Mouse (Mus musculus): ENCODE results near the gene Tbl2. TPM values are rescaled to one million over a fixed set of nuclear protein-coding genes. Genes with fewer than 3 reads are reported as not detected.

Tbl2 gene
- polyA plus RNA-seq, 1 experiment, result 10.1 TPM

DNA sequence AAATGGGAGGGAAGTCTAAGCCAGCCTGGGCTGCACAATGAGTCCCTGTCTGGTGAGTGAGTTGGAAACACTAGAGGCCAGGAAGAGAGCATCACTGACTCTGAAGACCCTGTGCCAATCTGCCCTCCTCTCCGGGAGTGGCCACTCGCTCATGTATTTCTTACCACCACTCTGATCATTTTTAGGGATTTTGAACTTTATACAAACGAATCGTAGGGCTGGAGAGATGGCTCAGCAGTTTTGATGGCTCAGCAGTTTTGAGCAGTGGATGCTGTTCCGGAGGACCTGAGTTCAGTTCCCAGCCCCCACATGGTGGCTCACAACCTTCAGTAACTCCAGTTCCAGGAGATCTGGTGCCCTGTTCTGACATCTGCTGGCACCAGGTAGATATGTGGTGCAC, 23.5 kb downstream of the Tbl2 start:
- Histone ChIP-seq H3K4me3 (ENCODE audit: insufficient read depth, low read depth, low read length) (no peak overlapping the region), H3K36me3 (ENCODE audit: control insufficient read depth, insufficient read depth, low read length) (no peaks in the 10 kb centered on the region; the same call in 1 of the 2 replicates), H3K27ac (ENCODE audit: insufficient read depth, low read depth, low read length) (no peak overlapping the region), H3K27me3 (replicated peaks; ENCODE audit: control insufficient read depth, insufficient read depth, low read length) (no peaks in the 10 kb centered on the region), H3K4me1 (ENCODE audit: control insufficient read depth, insufficient read depth, low read length) (peaks cover 2% of the 10 kb centered on the region; the same call in 1 of the 2 replicates)
- 83% methylated on average over 5 of the region's 5 CpGs for WGBS
- no peak for DNase-seq
- TF ChIP-seq CTCF (conservative IDR thresholded peaks at IDR 0.05; ENCODE audit: insufficient read depth, insufficient read length, low read depth, low read length), result no peak
- TF ChIP-seq POLR2A (IDR thresholded peaks at IDR 0.05; ENCODE audit: low read depth, low read length), result no peak

DNA sequence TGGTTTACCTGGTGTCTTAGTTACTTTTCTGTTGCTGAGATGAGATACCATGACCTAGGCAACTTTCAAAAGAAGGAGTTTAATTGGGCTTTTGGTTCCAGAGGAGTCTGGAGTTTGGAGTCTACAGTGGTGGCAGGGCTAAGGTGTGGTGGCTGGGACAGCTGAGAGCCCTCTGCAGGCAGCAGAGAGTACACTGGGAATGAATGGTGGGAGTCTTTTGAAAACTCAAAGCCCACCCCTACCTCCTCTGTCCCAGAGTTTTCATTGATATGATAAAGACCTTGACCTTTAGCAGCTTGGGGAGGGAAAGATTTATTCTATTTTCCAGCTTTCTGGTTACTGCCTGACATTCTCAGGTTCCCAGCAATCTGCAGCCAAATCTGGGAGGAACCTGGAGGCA, 25.6 kb downstream of the Tbl2 start:
- H3K27ac ChIP-seq (ENCODE audit: insufficient read depth, low read depth, low read length), result no peak overlapping the region
- TF ChIP-seq CTCF (conservative IDR thresholded peaks at IDR 0.05; ENCODE audit: insufficient read depth, insufficient read length, low read depth, low read length), result no peak
- no peak for TF ChIP-seq POLR2A (IDR thresholded peaks at IDR 0.05; ENCODE audit: low read depth, low read length)
- no peaks in the 10 kb centered on the region for H3K4me1 ChIP-seq (ENCODE audit: control insufficient read depth, insufficient read depth, low read length)
- DNase-seq, result no peak
- no peaks in the 10 kb centered on the region for H3K27me3 ChIP-seq (replicated peaks; ENCODE audit: control insufficient read depth, insufficient read depth, low read length)
- H3K4me3 ChIP-seq (ENCODE audit: insufficient read depth, low read depth, low read length), result no peak overlapping the region
- no peaks in the 10 kb centered on the region; the same call in 1 of the 2 replicates for H3K36me3 ChIP-seq (ENCODE audit: control insufficient read depth, insufficient read depth, low read length)

GRCm38 (mm10) chr5:135178523-135178922, 29.1 kb downstream of the Tbl2 start:
- DNase-seq, result no peak
- H3K4me1 ChIP-seq (ENCODE audit: control insufficient read depth, insufficient read depth, low read length), result no peaks in the 10 kb centered on the region
- no peak for TF ChIP-seq POLR2A (IDR thresholded peaks at IDR 0.05; ENCODE audit: low read depth, low read length)
- TF ChIP-seq CTCF (conservative IDR thresholded peaks at IDR 0.05; ENCODE audit: insufficient read depth, insufficient read length, low read depth, low read length), result no peak
- H3K4me3 ChIP-seq (ENCODE audit: insufficient read depth, low read depth, low read length), result no peak overlapping the region
- H3K27ac ChIP-seq (ENCODE audit: insufficient read depth, low read depth, low read length), result no peak overlapping the region
- H3K27me3 ChIP-seq (replicated peaks; ENCODE audit: control insufficient read depth, insufficient read depth, low read length), result no peaks in the 10 kb centered on the region
- 75% methylated on average over 3 of the region's 3 CpGs for WGBS
- peaks cover 3% of the 10 kb centered on the region for H3K36me3 ChIP-seq (ENCODE audit: control insufficient read depth, insufficient read depth, low read length)

GRCm38 (mm10) chr5:135178996-135179395, 29.5 kb downstream of the Tbl2 start:
- no peaks in the 10 kb centered on the region for H3K27me3 ChIP-seq (replicated peaks; ENCODE audit: control insufficient read depth, insufficient read depth, low read length)
- no peaks in the 10 kb centered on the region for H3K4me1 ChIP-seq (ENCODE audit: control insufficient read depth, insufficient read depth, low read length)
- H3K36me3 ChIP-seq (ENCODE audit: control insufficient read depth, insufficient read depth, low read length), result peaks cover 3% of the 10 kb centered on the region
- no peak for DNase-seq
- TF ChIP-seq CTCF (conservative IDR thresholded peaks at IDR 0.05; ENCODE audit: insufficient read depth, insufficient read length, low read depth, low read length) (no peak), POLR2A (IDR thresholded peaks at IDR 0.05; ENCODE audit: low read depth, low read length) (no peak)
- no peak overlapping the region for H3K4me3 ChIP-seq (ENCODE audit: insufficient read depth, low read depth, low read length)
- no peak overlapping the region for H3K27ac ChIP-seq (ENCODE audit: insufficient read depth, low read depth, low read length)
- 95% methylated on average over 4 of the region's 4 CpGs for WGBS

DNA sequence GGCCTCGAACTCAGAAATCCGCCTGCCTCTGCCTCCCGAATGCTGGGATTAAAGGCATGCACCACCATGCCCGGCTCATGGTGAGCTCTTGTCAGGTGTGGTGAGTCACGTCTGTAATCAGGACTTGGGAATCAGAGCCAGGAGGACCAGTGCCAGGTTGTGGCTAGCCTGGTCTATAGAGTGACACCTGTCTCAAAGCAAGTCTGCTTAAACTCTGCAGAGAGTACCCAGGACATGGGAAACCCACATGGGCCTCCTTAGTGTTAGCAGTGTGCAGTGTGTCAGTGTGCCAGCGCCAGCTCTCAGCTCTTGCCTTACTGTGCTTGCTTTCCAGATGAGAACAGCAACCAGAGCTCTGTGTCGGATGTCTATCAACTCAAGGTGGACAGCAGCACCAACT, 30.2 kb downstream of the Tbl2 start:
- Histone ChIP-seq H3K4me1 (ENCODE audit: control insufficient read depth, insufficient read depth, low read length) (no peaks in the 10 kb centered on the region), H3K27me3 (replicated peaks; ENCODE audit: control insufficient read depth, insufficient read depth, low read length) (no peaks in the 10 kb centered on the region), H3K4me3 (ENCODE audit: insufficient read depth, low read depth, low read length) (no peak overlapping the region), H3K36me3 (ENCODE audit: control insufficient read depth, insufficient read depth, low read length) (peaks cover 3% of the 10 kb centered on the region), H3K27ac (ENCODE audit: insufficient read depth, low read depth, low read length) (no peak overlapping the region)
- no peak for DNase-seq
- WGBS, result 91% methylated on average over 7 of the region's 7 CpGs
- TF ChIP-seq CTCF (conservative IDR thresholded peaks at IDR 0.05; ENCODE audit: insufficient read depth, insufficient read length, low read depth, low read length), result no peak
- TF ChIP-seq POLR2A (IDR thresholded peaks at IDR 0.05; ENCODE audit: low read depth, low read length), result no peak

GRCm38 (mm10) chr5:135180796-135181195, 31.3 kb downstream of the Tbl2 start:
- TF ChIP-seq POLR2A (IDR thresholded peaks at IDR 0.05; ENCODE audit: low read depth, low read length), result no peak
- no peak for TF ChIP-seq CTCF (conservative IDR thresholded peaks at IDR 0.05; ENCODE audit: insufficient read depth, insufficient read length, low read depth, low read length)
- Histone ChIP-seq H3K27ac (ENCODE audit: insufficient read depth, low read depth, low read length) (no peak overlapping the region), H3K4me3 (ENCODE audit: insufficient read depth, low read depth, low read length) (no peak overlapping the region), H3K4me1 (ENCODE audit: control insufficient read depth, insufficient read depth, low read length) (no peaks in the 10 kb centered on the region), H3K27me3 (replicated peaks; ENCODE audit: control insufficient read depth, insufficient read depth, low read length) (no peaks in the 10 kb centered on the region), H3K36me3 (ENCODE audit: control insufficient read depth, insufficient read depth, low read length) (peaks cover 3% of the 10 kb centered on the region)
- DNase-seq, result no peak
- WGBS, result 95% methylated on average over 14 of the region's 14 CpGs

- TF ChIP-seq CTCF (conservative IDR thresholded peaks at IDR 0.05; ENCODE audit: insufficient read depth, insufficient read length, low read depth, low read length) (no peak), POLR2A (IDR thresholded peaks at IDR 0.05; ENCODE audit: low read depth, low read length) (no peak)
- Histone ChIP-seq H3K4me3 (ENCODE audit: insufficient read depth, low read depth, low read length) (no peak overlapping the region), H3K4me1 (ENCODE audit: control insufficient read depth, insufficient read depth, low read length) (no peaks in the 10 kb centered on the region), H3K27ac (ENCODE audit: insufficient read depth, low read depth, low read length) (no peak overlapping the region), H3K36me3 (ENCODE audit: control insufficient read depth, insufficient read depth, low read length) (peaks cover 3% of the 10 kb centered on the region), H3K27me3 (replicated peaks; ENCODE audit: control insufficient read depth, insufficient read depth, low read length) (no peaks in the 10 kb centered on the region)
- 78% methylated on average over 6 of the region's 6 CpGs for WGBS
- no peak for DNase-seq
Observed at GRCm38 (mm10) chr5:135181776-135182175, 32.3 kb downstream of the Tbl2 start.
